Mouse (Mus musculus) hindbrain, embryonic 14.5 days (tissue): ENCODE data around the gene Arid5b. TPM values are rescaled to one million over a fixed set of nuclear protein-coding genes. Genes with fewer than 3 reads are reported as not detected.

ENCODE experiments used
- ATAC-seq: fragments of 200-750 bp; cut with Nextera tagmentation; 2 replicates; pipeline ENCODE4 v1.8.0; 2017; ENCODE audit warnings: moderate number of reproducible peaks, mild to moderate bottlenecking, moderate TSS enrichment, moderate library complexity; ENCODE audit not compliant: low FRiP score
- DNase-seq: peaks from one replicate; pipeline ENCODE4 v3.0.0-alpha.2; 2015; ENCODE audit warnings: low spot score
- H3K27ac ChIP-seq: fragments of 300-500 bp; sonication (generic); 2 replicates; pipeline ENCODE4 v1.5.1; 2014; ENCODE audit warnings: mild to moderate bottlenecking, moderate library complexity
- H3K27me3 ChIP-seq: fragments of 300-500 bp; sonication (generic); 2 replicates; pipeline ENCODE4 v1.6.1; 2014; ENCODE audit warnings: mild to moderate bottlenecking, low read length, mixed read lengths; ENCODE audit not compliant: control insufficient read depth, insufficient read depth
- H3K36me3 ChIP-seq: fragments of 300-500 bp; sonication (generic); replicated peaks from 2 replicates; pipeline ENCODE4 v1.6.1; 2014; ENCODE audit not compliant: control insufficient read depth, insufficient read depth
- H3K4me1 ChIP-seq: fragments of 300-500 bp; sonication (generic); replicated peaks from 2 replicates; pipeline ENCODE4 v1.6.1; 2014; ENCODE audit warnings: antibody characterized with exemption, low read length, mixed read lengths; ENCODE audit not compliant: control insufficient read depth, insufficient read depth
- H3K4me2 ChIP-seq: fragments of 300-500 bp; sonication (generic); replicated peaks from 2 replicates; pipeline ENCODE4 v1.6.1; 2014; ENCODE audit warnings: mild to moderate bottlenecking, moderate library complexity
- H3K4me3 ChIP-seq: fragments of 300-500 bp; sonication (generic); replicated peaks from 2 replicates; pipeline ENCODE4 v1.5.1; 2014; ENCODE audit warnings: mild to moderate bottlenecking, low read length
- H3K9ac ChIP-seq: fragments of 300-500 bp; sonication (generic); 2 replicates; pipeline ENCODE4 v1.6.1; 2014
- H3K9me3 ChIP-seq: fragments of 300-500 bp; sonication (generic); 2 replicates; pipeline ENCODE4 v1.6.1; 2016; ENCODE audit warnings: low read length; ENCODE audit not compliant: control insufficient read depth
- WGBS: fragments of 180-500 bp; shearing (Covaris S2); extraction: QIAGEN DNeasy Blood & Tissue Kit; methylation state at CpG from one replicate; pipeline ENCODE4 v1.1.7; 2014; 5-methylcytosine and 5-hydroxymethylcytosine counted together
- polyA plus RNA-seq: library from polyadenylated mRNA; unstranded; fragments of >200 nt; fragmentation: Nextera tagmentation; extraction: Ambion mirVana; gene quantifications from 2 replicates; pipeline ENCODE4 v1.2.1, GENCODE M21; 2014

The Arid5b gene
- polyA plus RNA-seq, 1 experiment from 2014 or later = 21.0 TPM

DNA sequence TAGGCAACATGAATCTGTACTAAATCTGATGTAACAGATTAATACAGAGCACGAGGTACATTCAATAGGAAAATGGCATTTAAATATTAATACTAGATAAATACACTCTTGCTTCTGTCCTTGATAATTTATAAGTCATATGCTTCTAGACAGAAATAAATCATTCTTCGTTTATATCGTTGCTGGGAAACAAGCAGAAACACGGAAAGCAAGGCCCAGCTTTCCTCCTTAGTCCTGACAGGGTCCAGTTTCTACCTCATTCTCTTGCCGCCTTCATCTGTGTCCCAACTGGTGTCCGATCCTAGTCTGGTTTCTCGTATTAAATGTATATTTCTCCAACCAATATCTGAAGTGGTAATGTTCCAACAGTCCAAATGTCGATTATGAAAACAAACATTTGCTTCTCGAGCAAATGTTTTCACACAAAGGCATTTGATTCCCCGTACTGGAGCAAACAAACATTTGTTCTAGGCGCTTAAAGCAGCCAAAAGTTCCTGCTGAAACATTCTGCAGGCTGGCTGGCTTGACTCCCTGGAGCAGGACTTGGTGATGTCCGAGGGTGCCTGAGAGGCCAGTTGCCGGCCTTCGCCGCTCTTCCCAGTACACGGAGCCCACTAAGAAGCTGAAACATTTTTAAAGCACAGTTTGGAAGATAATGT, 217.8 kb downstream of the Arid5b start:
- H3K27ac ChIP-seq = peak overlapping the region; percentile 68
- H3K4me3 ChIP-seq = no peak overlapping the region
- ATAC-seq (no peak), DNase-seq (no peak)
- H3K36me3 ChIP-seq = no peaks in the 10 kb centered on the region
- H3K4me1 ChIP-seq = peaks cover 20% of the 10 kb centered on the region
- H3K4me2 ChIP-seq = no peak overlapping the region
- H3K9ac ChIP-seq = no peak overlapping the region; the same call in 1 of the 2 replicates
- H3K9me3 ChIP-seq = no peaks in the 10 kb centered on the region
- no peaks in the 10 kb centered on the region for H3K27me3 ChIP-seq
- WGBS = 53% methylated on average over 16 of the region's 16 CpGs

GRCm38 (mm10) chr10:68058378-68058777, 220.2 kb downstream of the Arid5b start:
- H3K4me1 ChIP-seq = peaks cover 6% of the 10 kb centered on the region
- 91% methylated on average over 1 of the region's 1 CpGs for WGBS
- no peak overlapping the region for H3K4me3 ChIP-seq
- no peaks in the 10 kb centered on the region for H3K9me3 ChIP-seq
- no peak overlapping the region for H3K4me2 ChIP-seq
- DNase-seq (no peak), ATAC-seq (no peak)
- H3K9ac ChIP-seq = no peak overlapping the region
- H3K27me3 ChIP-seq = no peaks in the 10 kb centered on the region
- H3K36me3 ChIP-seq = no peaks in the 10 kb centered on the region
- no peak overlapping the region for H3K27ac ChIP-seq

GRCm38 (mm10) chr10:68057841-68058240, 220.7 kb downstream of the Arid5b start:
- H3K27ac ChIP-seq = no peak overlapping the region
- no peak overlapping the region for H3K9ac ChIP-seq
- H3K36me3 ChIP-seq = no peaks in the 10 kb centered on the region
- no peaks in the 10 kb centered on the region for H3K9me3 ChIP-seq
- no peak for DNase-seq
- no peak for ATAC-seq
- no peak overlapping the region for H3K4me3 ChIP-seq
- no peaks in the 10 kb centered on the region for H3K27me3 ChIP-seq
- no peak overlapping the region for H3K4me2 ChIP-seq
- peaks cover 6% of the 10 kb centered on the region for H3K4me1 ChIP-seq
- WGBS = 97% methylated on average over 3 of the region's 3 CpGs

GRCm38 (mm10) chr10:68054706-68055105, 223.8 kb downstream of the Arid5b start:
- Histone ChIP-seq H3K27me3 (no peaks in the 10 kb centered on the region), H3K9me3 (no peaks in the 10 kb centered on the region), H3K4me1 (no peaks in the 10 kb centered on the region), H3K4me3 (no peak overlapping the region), H3K9ac (no peak overlapping the region), H3K27ac (no peak overlapping the region), H3K4me2 (no peak overlapping the region), H3K36me3 (no peaks in the 10 kb centered on the region)
- ATAC-seq (no peak), DNase-seq (no peak)
- 91% methylated on average over 6 of the region's 6 CpGs for WGBS

- H3K36me3 ChIP-seq = no peaks in the 10 kb centered on the region
- DNase-seq (no peak), ATAC-seq (no peak)
- H3K27me3 ChIP-seq = no peaks in the 10 kb centered on the region
- H3K4me2 ChIP-seq = no peak overlapping the region
- no peak overlapping the region for H3K9ac ChIP-seq
- no peak overlapping the region for H3K4me3 ChIP-seq
- WGBS = 83% methylated on average over 5 of the region's 5 CpGs
- no peak overlapping the region for H3K27ac ChIP-seq
- no peaks in the 10 kb centered on the region for H3K4me1 ChIP-seq
- H3K9me3 ChIP-seq = no peaks in the 10 kb centered on the region
Measured at GRCm38 (mm10) chr10:68054131-68054530, 224.4 kb downstream of the Arid5b start.

DNA sequence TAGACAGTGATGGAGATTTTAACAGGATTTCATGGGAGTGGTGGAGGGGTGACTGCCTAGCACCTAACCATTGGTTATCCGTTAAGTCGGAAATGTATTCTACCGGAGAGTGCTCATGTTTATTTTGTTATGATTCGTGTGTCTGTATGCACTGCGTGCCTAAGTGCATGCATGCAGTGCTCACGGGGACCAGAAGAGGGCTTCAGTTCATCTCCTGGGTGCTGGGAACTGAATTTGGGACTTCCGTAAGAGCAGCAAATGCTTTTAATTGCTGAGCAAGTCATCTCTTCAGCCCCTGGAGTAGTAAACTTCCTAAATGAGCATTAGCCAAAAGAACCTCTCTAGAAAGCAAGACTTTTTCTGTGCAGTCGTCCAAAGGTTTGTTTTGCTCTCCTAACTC, 226.2 kb downstream of the Arid5b start:
- no peaks in the 10 kb centered on the region for H3K27me3 ChIP-seq
- H3K9ac ChIP-seq = no peak overlapping the region
- no peaks in the 10 kb centered on the region for H3K4me1 ChIP-seq
- ATAC-seq = no peak
- no peaks in the 10 kb centered on the region for H3K36me3 ChIP-seq
- H3K4me2 ChIP-seq = no peak overlapping the region
- no peak overlapping the region for H3K4me3 ChIP-seq
- DNase-seq = no peak
- no peaks in the 10 kb centered on the region for H3K9me3 ChIP-seq
- 92% methylated on average over 8 of the region's 8 CpGs for WGBS
- H3K27ac ChIP-seq = no peak overlapping the region

DNA sequence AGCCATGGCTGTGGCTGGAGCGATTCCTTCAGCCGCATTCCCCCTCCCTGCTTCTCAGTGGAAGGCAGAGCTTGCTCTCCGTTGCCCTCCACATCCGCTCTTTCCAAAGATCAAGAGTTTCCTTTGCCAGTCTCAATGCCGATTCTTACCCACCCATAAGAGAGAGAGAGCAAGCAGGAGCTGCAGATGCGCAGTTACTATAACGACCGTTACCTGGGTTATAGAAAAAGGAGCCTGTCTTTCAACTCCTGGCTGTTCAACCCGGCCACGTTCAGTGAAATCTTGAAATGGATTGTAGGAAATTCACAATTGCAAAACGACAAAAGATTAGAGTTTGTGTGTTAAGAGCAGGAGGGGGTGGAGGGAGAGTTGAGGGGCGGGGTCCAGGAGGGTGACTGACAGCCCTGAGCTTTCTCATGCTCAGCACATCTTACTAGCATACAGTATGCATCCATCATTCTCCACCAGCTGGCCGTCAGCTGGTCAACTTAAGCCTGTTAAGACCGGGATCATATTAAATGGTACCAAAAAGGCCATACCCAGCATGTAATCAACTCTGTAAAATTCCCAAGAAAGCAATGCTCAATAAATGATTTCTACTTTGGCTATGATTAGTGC, 227.1 kb downstream of the Arid5b start:
- Histone ChIP-seq H3K27ac (no peak overlapping the region), H3K4me1 (no peaks in the 10 kb centered on the region), H3K4me3 (no peak overlapping the region), H3K9me3 (no peaks in the 10 kb centered on the region), H3K9ac (no peak overlapping the region), H3K36me3 (no peaks in the 10 kb centered on the region), H3K4me2 (no peak overlapping the region), H3K27me3 (no peaks in the 10 kb centered on the region)
- ATAC-seq (no peak; the same call in 1 of the 2 replicates), DNase-seq (no peak)
- 87% methylated on average over 14 of the region's 14 CpGs for WGBS

GRCm38 (mm10) chr10:68050882-68051281, 227.7 kb downstream of the Arid5b start:
- DNase-seq = no peak
- Histone ChIP-seq H3K9ac (no peak overlapping the region), H3K36me3 (no peaks in the 10 kb centered on the region), H3K27me3 (no peaks in the 10 kb centered on the region), H3K27ac (no peak overlapping the region), H3K4me1 (no peaks in the 10 kb centered on the region), H3K9me3 (no peaks in the 10 kb centered on the region), H3K4me3 (no peak overlapping the region), H3K4me2 (no peak overlapping the region)
- WGBS = 90% methylated on average over 13 of the region's 13 CpGs
- ATAC-seq = no peak

DNA sequence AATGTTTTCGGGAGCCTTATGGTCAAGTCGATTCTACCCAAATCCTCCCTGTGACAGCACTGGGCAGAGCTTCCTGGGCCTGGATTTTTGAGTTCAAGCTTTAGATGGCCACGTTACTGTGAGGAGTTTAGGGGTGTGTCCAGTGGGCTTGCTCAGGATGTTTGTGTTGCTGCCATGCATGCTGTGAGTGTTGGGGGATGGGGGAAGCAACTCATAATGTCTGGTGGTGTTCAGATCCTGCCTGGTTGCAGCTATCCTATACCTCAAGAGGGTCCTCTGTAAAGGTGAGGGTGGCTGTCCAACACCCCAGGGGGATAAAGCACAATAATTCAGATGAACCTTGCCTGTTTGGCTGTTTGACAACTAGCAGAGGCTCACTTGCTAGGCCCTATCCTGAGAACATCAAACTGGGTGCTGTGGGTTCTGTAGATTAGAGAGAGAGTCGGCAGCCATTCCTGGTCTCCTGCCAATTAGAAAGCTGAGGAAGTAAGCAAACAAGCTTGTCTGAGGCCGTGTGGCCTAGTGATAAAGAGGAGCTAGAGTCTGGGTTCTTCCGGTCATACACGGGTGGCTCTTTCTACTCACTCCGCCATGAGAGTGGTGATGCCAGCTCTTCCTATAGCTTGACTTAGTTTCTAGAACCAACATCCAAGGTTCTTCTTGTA, 229.8 kb downstream of the Arid5b start:
- Histone ChIP-seq H3K9me3 (no peaks in the 10 kb centered on the region), H3K36me3 (no peaks in the 10 kb centered on the region), H3K27me3 (no peaks in the 10 kb centered on the region), H3K4me2 (no peak overlapping the region), H3K4me1 (no peaks in the 10 kb centered on the region; the same call in 1 of the 2 replicates), H3K4me3 (no peak overlapping the region), H3K27ac (no peak overlapping the region), H3K9ac (no peak overlapping the region)
- DNase-seq (no peak), ATAC-seq (no peak)
- 88% methylated on average over 8 of the region's 8 CpGs for WGBS
